21 mouse cellular contexts compared by ENCODE assay signal in the genomic region with DNA sequence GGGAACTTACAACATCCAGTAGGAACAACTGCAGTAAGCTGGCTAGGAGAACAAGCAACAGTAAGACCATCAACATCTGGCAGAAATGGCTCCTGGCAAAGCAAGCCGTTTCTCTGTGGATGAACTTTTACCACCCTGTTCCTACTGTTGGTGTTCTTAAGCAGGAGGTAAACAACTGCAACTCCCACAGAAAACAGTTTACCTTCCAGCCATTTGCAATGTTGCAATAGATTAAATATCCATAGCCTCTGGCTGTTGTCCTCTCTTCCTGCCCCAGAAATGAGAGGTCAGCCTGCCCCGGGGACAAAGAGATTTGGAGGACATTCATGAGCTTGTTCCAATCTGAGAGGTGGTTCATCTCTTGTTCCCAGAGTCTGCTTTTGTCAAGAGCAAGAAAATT.
"Had no signal": no experiment of that assay in that cellular context is flagged by ENCODE, and none has a peak within 500 bp of the region (broad histone marks: within the 10 kb centered on the region; RNA-seq: fewer than 3 reads in every experiment).

No protein-coding gene starts in this region.

- H3K9ac ChIP-seq: liver, embryonic 13.5 days; liver, embryonic 15.5 days; lung, embryonic 14.5 days; midbrain, embryonic 12.5 days; neural tube, embryonic 13.5 days; neural tube, embryonic 15.5 days had no signal

- H3K9me3 ChIP-seq: liver, embryonic 13.5 days; liver, embryonic 15.5 days; midbrain, embryonic 10.5 days; midbrain, embryonic 12.5 days; neural tube, embryonic 13.5 days; neural tube, embryonic 15.5 days had no signal

- H3K4me3 ChIP-seq: liver, embryonic 13.5 days; liver, embryonic 15.5 days; midbrain, embryonic 10.5 days; midbrain, embryonic 12.5 days; myocyte; neural tube, embryonic 13.5 days; neural tube, embryonic 15.5 days had no signal

- H3K4me2 ChIP-seq: liver, embryonic 13.5 days; liver, embryonic 15.5 days; lung, embryonic 14.5 days; midbrain, embryonic 12.5 days; neural tube, embryonic 13.5 days; neural tube, embryonic 15.5 days had no signal

- DNase-seq: liver, embryonic 13.5 days; lung, adult 18-20 months; lung, embryonic 14.5 days; lung, postnatal 10 days; lung, postnatal 4 days; midbrain, embryonic 14.5 days; retina, postnatal 1 day; right cerebral cortex, adult 18-20 months; right cerebral cortex, postnatal 25 days; right cerebral cortex, postnatal 4 days; spleen, adult 18-20 months; thymus, adult 18-20 months; thymus, postnatal 14 days; thymus, postnatal 36 days had no signal

- H3K36me3 ChIP-seq: liver, embryonic 13.5 days; liver, embryonic 15.5 days; midbrain, embryonic 10.5 days; midbrain, embryonic 12.5 days; neural tube, embryonic 13.5 days; neural tube, embryonic 15.5 days had no signal

- ATAC-seq: midbrain, embryonic 16.5 days had no signal

- H3K27ac ChIP-seq: liver, embryonic 13.5 days; liver, embryonic 15.5 days; midbrain, embryonic 10.5 days; midbrain, embryonic 12.5 days; neural tube, embryonic 13.5 days; neural tube, embryonic 15.5 days had no signal

- H3K4me1 ChIP-seq: liver, embryonic 13.5 days; liver, embryonic 15.5 days; midbrain, embryonic 10.5 days; midbrain, embryonic 12.5 days; neural tube, embryonic 15.5 days had no signal

- H3K27me3 ChIP-seq: liver, embryonic 13.5 days; liver, embryonic 15.5 days; midbrain, embryonic 12.5 days; neural tube, embryonic 13.5 days; neural tube, embryonic 15.5 days had no signal
